Mouse (Mus musculus) liver, embryonic 16.5 days (tissue): Measurements from ENCODE around the gene Ksr2. TPM values are rescaled to one million over a fixed set of nuclear protein-coding genes. Genes with fewer than 3 reads are reported as not detected.

Source experiments
- ATAC-seq: fragments of 200-750 bp; cut with Nextera tagmentation; 2 replicates; pipeline ENCODE4 v1.8.0; 2017; ENCODE audit warnings: low read depth, mild to moderate bottlenecking, moderate number of reproducible peaks, moderate library complexity
- H3K27ac ChIP-seq: fragments of 300-500 bp; sonication (generic); 2 replicates; pipeline ENCODE4 v1.5.1; 2014; ENCODE audit warnings: mild to moderate bottlenecking, low read length
- H3K27me3 ChIP-seq: fragments of 300-500 bp; sonication (generic); 2 replicates; pipeline ENCODE4 v1.6.1; 2014; ENCODE audit warnings: low read depth, low read length, mixed read lengths; ENCODE audit not compliant: control insufficient read depth, insufficient read depth
- H3K36me3 ChIP-seq: fragments of 300-500 bp; sonication (generic); 2 replicates; pipeline ENCODE4 v1.6.1; 2014; ENCODE audit warnings: mild to moderate bottlenecking; ENCODE audit not compliant: control insufficient read depth, insufficient read depth
- H3K4me1 ChIP-seq: fragments of 300-500 bp; sonication (generic); 2 replicates; pipeline ENCODE4 v1.6.1; 2014; ENCODE audit warnings: low read depth, low read length, mixed read lengths; ENCODE audit not compliant: control insufficient read depth
- H3K4me2 ChIP-seq: fragments of 300-500 bp; sonication (generic); 2 replicates; pipeline ENCODE4 v1.6.1; 2014; ENCODE audit warnings: low read depth, low read length, mixed read lengths
- H3K4me3 ChIP-seq: fragments of 300-500 bp; sonication (generic); 2 replicates; pipeline ENCODE4 v1.5.1; 2014; ENCODE audit warnings: low read depth, mild to moderate bottlenecking, low read length
- H3K9ac ChIP-seq: fragments of 300-500 bp; sonication (generic); 2 replicates; pipeline ENCODE4 v1.6.1; 2014; ENCODE audit warnings: low read depth, low read length
- H3K9me3 ChIP-seq: fragments of 300-500 bp; sonication (generic); replicated peaks from 2 replicates; pipeline ENCODE4 v1.6.1; 2016; ENCODE audit warnings: low read length; ENCODE audit not compliant: control insufficient read depth
- WGBS: fragments of 180-500 bp; shearing (Covaris S2); extraction: QIAGEN DNeasy Blood & Tissue Kit; methylation state at CpG from one replicate; pipeline ENCODE4 v1.1.7; 2014; ENCODE audit not compliant: insufficient replicate concordance; 5-methylcytosine and 5-hydroxymethylcytosine counted together
- polyA plus RNA-seq: library from polyadenylated mRNA; unstranded; fragments of >200 nt; fragmentation: Nextera tagmentation; extraction: Ambion mirVana; gene quantifications from 2 replicates; pipeline ENCODE4 v1.2.1, GENCODE M21; 2015

The Ksr2 gene
- polyA plus RNA-seq, 1 experiment from 2014 or later, result 0.06 TPM

DNA sequence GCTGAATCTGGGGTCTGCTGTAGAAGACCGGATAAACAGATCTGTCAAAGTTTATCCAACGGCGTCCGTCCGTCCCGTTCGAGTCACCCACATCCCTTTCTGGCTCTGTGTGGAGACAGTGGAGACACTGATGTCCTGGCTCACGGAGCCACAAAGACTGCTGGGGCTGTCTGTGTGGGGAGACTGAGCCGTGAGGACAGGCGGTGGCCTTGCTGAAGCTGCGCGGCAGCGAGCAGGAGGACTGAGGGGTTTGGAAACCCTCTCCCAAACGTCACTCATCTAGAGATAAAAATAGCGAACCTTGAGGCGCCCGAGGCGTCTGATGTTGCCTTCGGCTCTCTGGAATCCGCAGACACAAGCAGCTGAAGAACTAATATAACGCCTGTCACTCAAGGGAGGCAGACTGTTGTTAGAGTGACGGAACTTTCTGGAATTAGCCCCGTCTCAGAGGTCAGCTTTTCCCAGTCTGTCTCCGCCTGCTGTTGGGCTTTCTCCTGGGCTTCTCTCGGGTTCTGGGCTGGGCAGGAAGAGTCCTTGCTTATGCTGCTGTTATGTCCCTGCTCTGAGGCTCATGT is 133.0 kb downstream of the Ksr2 start:
- Histone ChIP-seq H3K4me3 (no peak overlapping the region), H3K9me3 (no peaks in the 10 kb centered on the region; the same call in 1 of the 2 replicates), H3K27me3 (no peaks in the 10 kb centered on the region), H3K36me3 (no peaks in the 10 kb centered on the region), H3K4me2 (no peak overlapping the region), H3K27ac (no peak overlapping the region), H3K4me1 (no peaks in the 10 kb centered on the region), H3K9ac (no peak overlapping the region)
- 51% methylated on average over 25 of the region's 25 CpGs for WGBS
- ATAC-seq, result no peak

GRCm38 (mm10) chr5:117550992-117551391 is 137.2 kb downstream of the Ksr2 start:
- Histone ChIP-seq H3K9ac (no peak overlapping the region), H3K4me1 (no peaks in the 10 kb centered on the region), H3K27me3 (no peaks in the 10 kb centered on the region), H3K9me3 (no peaks in the 10 kb centered on the region; the same call in none of the 2 replicates), H3K36me3 (no peaks in the 10 kb centered on the region), H3K4me2 (no peak overlapping the region), H3K4me3 (no peak overlapping the region), H3K27ac (no peak overlapping the region)
- WGBS, result 60% methylated on average over 9 of the region's 9 CpGs
- no peak for ATAC-seq

- no peak overlapping the region for H3K4me3 ChIP-seq
- WGBS, result 69% methylated on average over 8 of the region's 8 CpGs
- H3K36me3 ChIP-seq, result no peaks in the 10 kb centered on the region
- H3K4me1 ChIP-seq, result no peaks in the 10 kb centered on the region
- ATAC-seq, result no peak
- no peak overlapping the region for H3K4me2 ChIP-seq
- no peaks in the 10 kb centered on the region; the same call in none of the 2 replicates for H3K9me3 ChIP-seq
- no peaks in the 10 kb centered on the region for H3K27me3 ChIP-seq
- H3K27ac ChIP-seq, result no peak overlapping the region
- H3K9ac ChIP-seq, result no peak overlapping the region
Observed at GRCm38 (mm10) chr5:117552096-117552495, 138.3 kb downstream of the Ksr2 start.

- no peaks in the 10 kb centered on the region for H3K36me3 ChIP-seq
- H3K4me1 ChIP-seq, result no peaks in the 10 kb centered on the region
- H3K4me3 ChIP-seq, result no peak overlapping the region
- H3K9ac ChIP-seq, result no peak overlapping the region
- no peak overlapping the region for H3K4me2 ChIP-seq
- H3K27ac ChIP-seq, result no peak overlapping the region
- ATAC-seq, result no peak
- WGBS, result 49% methylated on average over 4 of the region's 4 CpGs
- no peaks in the 10 kb centered on the region for H3K27me3 ChIP-seq
- no peaks in the 10 kb centered on the region; the same call in 1 of the 2 replicates for H3K9me3 ChIP-seq
Observed at GRCm38 (mm10) chr5:117554505-117554904, 140.7 kb downstream of the Ksr2 start.

- H3K4me1 ChIP-seq, result no peaks in the 10 kb centered on the region
- no peak overlapping the region for H3K4me3 ChIP-seq
- 64% methylated on average over 9 of the region's 9 CpGs for WGBS
- no peaks in the 10 kb centered on the region for H3K36me3 ChIP-seq
- no peaks in the 10 kb centered on the region for H3K27me3 ChIP-seq
- no peaks in the 10 kb centered on the region; the same call in 1 of the 2 replicates for H3K9me3 ChIP-seq
- H3K27ac ChIP-seq, result no peak overlapping the region
- no peak overlapping the region for H3K9ac ChIP-seq
- H3K4me2 ChIP-seq, result no peak overlapping the region
- no peak for ATAC-seq
Observed at GRCm38 (mm10) chr5:117556570-117556969, 142.8 kb downstream of the Ksr2 start.

GRCm38 (mm10) chr5:117561080-117561479 is 147.3 kb downstream of the Ksr2 start:
- no peak overlapping the region for H3K4me3 ChIP-seq
- no peaks in the 10 kb centered on the region for H3K27me3 ChIP-seq
- H3K9ac ChIP-seq, result no peak overlapping the region
- 64% methylated on average over 2 of the region's 2 CpGs for WGBS
- no peaks in the 10 kb centered on the region for H3K36me3 ChIP-seq
- no peaks in the 10 kb centered on the region for H3K4me1 ChIP-seq
- H3K4me2 ChIP-seq, result no peak overlapping the region
- no peak for ATAC-seq
- H3K27ac ChIP-seq, result no peak overlapping the region
- H3K9me3 ChIP-seq, result no peaks in the 10 kb centered on the region

DNA sequence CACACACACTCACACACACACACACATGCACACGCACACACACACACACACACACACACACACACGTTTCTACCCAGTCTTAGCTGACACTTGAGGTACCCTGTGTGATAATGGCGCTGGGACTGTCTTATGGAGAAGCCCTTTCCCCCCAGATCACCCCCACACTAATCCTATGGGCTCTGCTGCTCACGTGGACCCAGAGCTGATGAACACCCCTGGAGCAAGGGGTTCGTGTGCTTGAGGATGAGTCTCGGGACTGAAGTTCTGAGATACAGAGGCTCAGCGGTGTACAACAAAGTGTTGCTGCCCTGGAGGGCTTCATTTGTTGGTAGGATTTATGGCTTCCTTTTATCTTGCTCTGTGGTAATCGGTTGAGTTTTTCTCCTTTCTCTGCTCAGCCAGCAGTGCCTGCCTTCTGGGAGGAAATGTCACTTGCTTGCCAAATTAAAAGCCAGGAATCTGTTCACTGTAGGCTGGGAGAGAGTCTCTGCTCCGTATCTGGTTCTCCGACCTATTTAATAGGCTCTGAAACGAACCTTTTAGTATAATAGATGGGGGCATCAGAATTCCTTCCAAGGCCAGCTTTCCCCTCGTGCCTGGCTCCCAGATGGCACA is 152.4 kb downstream of the Ksr2 start:
- no peak overlapping the region for H3K4me2 ChIP-seq
- H3K4me1 ChIP-seq, result no peaks in the 10 kb centered on the region
- H3K27me3 ChIP-seq, result no peaks in the 10 kb centered on the region
- ATAC-seq, result no peak
- WGBS, result 37% methylated on average over 12 of the region's 12 CpGs
- no peak overlapping the region for H3K27ac ChIP-seq
- H3K36me3 ChIP-seq, result no peaks in the 10 kb centered on the region
- no peaks in the 10 kb centered on the region for H3K9me3 ChIP-seq
- no peak overlapping the region for H3K4me3 ChIP-seq
- H3K9ac ChIP-seq, result no peak overlapping the region

GRCm38 (mm10) chr5:117569190-117569795 is 155.5 kb downstream of the Ksr2 start:
- WGBS, result 64% methylated on average over 6 of the region's 6 CpGs
- H3K36me3 ChIP-seq, result no peaks in the 10 kb centered on the region
- no peak overlapping the region for H3K27ac ChIP-seq
- no peaks in the 10 kb centered on the region for H3K27me3 ChIP-seq
- no peaks in the 10 kb centered on the region for H3K9me3 ChIP-seq
- H3K9ac ChIP-seq, result no peak overlapping the region
- no peak overlapping the region for H3K4me3 ChIP-seq
- no peak for ATAC-seq
- H3K4me1 ChIP-seq, result no peaks in the 10 kb centered on the region
- no peak overlapping the region for H3K4me2 ChIP-seq

DNA sequence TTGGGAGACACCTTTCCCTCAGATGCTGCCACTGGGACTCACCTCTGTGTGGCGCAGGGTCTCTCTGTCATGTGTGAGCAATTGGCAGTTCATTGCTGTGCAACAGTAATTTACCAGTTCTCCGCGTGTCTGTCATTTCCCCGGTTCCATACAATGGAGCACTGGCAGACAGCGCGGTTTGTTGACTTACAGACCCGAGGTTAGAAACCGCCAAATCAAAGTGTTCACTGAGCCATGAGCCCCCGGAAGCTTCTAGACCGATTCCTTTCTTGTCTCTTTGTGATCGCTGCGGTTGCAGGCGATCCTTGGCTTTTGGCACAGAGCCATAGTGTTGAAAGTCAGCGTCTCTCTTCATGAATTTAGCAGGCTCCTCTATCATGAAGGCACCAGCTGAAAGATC is 158.6 kb downstream of the Ksr2 start:
- Histone ChIP-seq H3K9ac (no peak overlapping the region), H3K4me3 (no peak overlapping the region), H3K4me1 (no peaks in the 10 kb centered on the region), H3K9me3 (no peaks in the 10 kb centered on the region), H3K4me2 (no peak overlapping the region), H3K27me3 (no peaks in the 10 kb centered on the region), H3K27ac (no peak overlapping the region), H3K36me3 (no peaks in the 10 kb centered on the region)
- 76% methylated on average over 14 of the region's 14 CpGs for WGBS
- ATAC-seq, result no peak
